Mouse (Mus musculus) hindbrain, postnatal 0 days (tissue): Measurements from ENCODE around the gene Myl4. TPM values are rescaled to one million over a fixed set of nuclear protein-coding genes. Genes with fewer than 3 reads are reported as not detected.
A peak's percentile ranks its signal among the peaks of the same experiment; 100 is the strongest.

Experiments used
- ATAC-seq: fragments of 200-750 bp; cut with Nextera tagmentation; 2 replicates; pipeline ENCODE4 v1.8.0; 2017; ENCODE audit warnings: mild to moderate bottlenecking, moderate TSS enrichment, moderate library complexity
- DNase-seq: peaks from one replicate; pipeline ENCODE4 v3.0.0-alpha.2; 2015; ENCODE audit warnings: low spot score
- H3K27ac ChIP-seq: fragments of 300-500 bp; sonication (generic); 2 replicates; pipeline ENCODE4 v1.5.1; 2014; ENCODE audit warnings: mild to moderate bottlenecking
- H3K27me3 ChIP-seq: fragments of 300-500 bp; sonication (generic); 2 replicates; pipeline ENCODE4 v1.6.1; 2014; ENCODE audit warnings: low read length, mixed read lengths; ENCODE audit not compliant: insufficient read depth
- H3K36me3 ChIP-seq: fragments of 300-500 bp; sonication (generic); 2 replicates; pipeline ENCODE4 v1.6.1; 2014; ENCODE audit warnings: low read length, mixed read lengths; ENCODE audit not compliant: insufficient read depth
- H3K4me1 ChIP-seq: fragments of 300-500 bp; sonication (generic); 2 replicates; pipeline ENCODE4 v1.6.1; 2014; ENCODE audit warnings: antibody characterized with exemption, low read length, mixed read lengths; ENCODE audit not compliant: insufficient read depth
- H3K4me2 ChIP-seq: fragments of 300-500 bp; sonication (generic); 2 replicates; pipeline ENCODE4 v1.6.1; 2014; ENCODE audit warnings: low read depth, mild to moderate bottlenecking, low read length, moderate library complexity, mixed read lengths
- H3K4me3 ChIP-seq: fragments of 300-500 bp; sonication (generic); 2 replicates; pipeline ENCODE4 v1.5.1; 2014; ENCODE audit warnings: low read length
- H3K9ac ChIP-seq: fragments of 300-500 bp; sonication (generic); replicated peaks from 2 replicates; pipeline ENCODE4 v1.6.1; 2014; ENCODE audit warnings: mild to moderate bottlenecking, low read length, moderate library complexity, mixed read lengths
- H3K9me3 ChIP-seq: fragments of 300-500 bp; sonication (generic); 2 replicates; pipeline ENCODE4 v1.6.1; 2016; ENCODE audit warnings: low read length, mixed read lengths
- CTCF ChIP-seq: IDR thresholded peaks from 2 replicates; pipeline ENCODE4 v1.5.1; 2016; ENCODE audit warnings: antibody characterized with exemption, control low read depth, low read depth
- whole genome bisulfite sequencing: fragments of 180-500 bp; shearing (Covaris S2); extraction: QIAGEN DNeasy Blood & Tissue Kit; methylation state at CpG from one replicate; pipeline ENCODE4 v1.1.7; 2014; 5-methylcytosine and 5-hydroxymethylcytosine counted together
- polyA plus RNA-seq: library from polyadenylated mRNA; unstranded; fragments of >200 nt; fragmentation: Nextera tagmentation; extraction: Ambion mirVana; gene quantifications from 2 replicates; pipeline ENCODE4 v1.2.1, GENCODE M21; 2015
- total RNA-seq: library from RNA; depleted of rRNA; stranded (reverse); fragments of >200 nt; gene quantifications from 2 replicates; pipeline ENCODE4 v1.2.3, GENCODE M21; 2014

Gene Myl4
- total and polyA plus RNA-seq, 2 experiments from 2014 or later = 1.2 to 5.6 TPM

GRCm38 (mm10) chr11:104582630-104583364 lies 32.3 kb downstream of the Myl4 start:
- Histone ChIP-seq H3K4me3 (no peak overlapping the region), H3K27ac (no peak overlapping the region), H3K9me3 (no peaks in the 10 kb centered on the region), H3K27me3 (no peaks in the 10 kb centered on the region), H3K9ac (no peak overlapping the region), H3K4me1 (no peaks in the 10 kb centered on the region; the same call in 1 of the 2 replicates), H3K36me3 (no peaks in the 10 kb centered on the region), H3K4me2 (no peak overlapping the region)
- ATAC-seq (no peak), DNase-seq (no peak)
- no peak for TF ChIP-seq CTCF
- WGBS = 51% methylated on average over 13 of the region's 13 CpGs

DNA sequence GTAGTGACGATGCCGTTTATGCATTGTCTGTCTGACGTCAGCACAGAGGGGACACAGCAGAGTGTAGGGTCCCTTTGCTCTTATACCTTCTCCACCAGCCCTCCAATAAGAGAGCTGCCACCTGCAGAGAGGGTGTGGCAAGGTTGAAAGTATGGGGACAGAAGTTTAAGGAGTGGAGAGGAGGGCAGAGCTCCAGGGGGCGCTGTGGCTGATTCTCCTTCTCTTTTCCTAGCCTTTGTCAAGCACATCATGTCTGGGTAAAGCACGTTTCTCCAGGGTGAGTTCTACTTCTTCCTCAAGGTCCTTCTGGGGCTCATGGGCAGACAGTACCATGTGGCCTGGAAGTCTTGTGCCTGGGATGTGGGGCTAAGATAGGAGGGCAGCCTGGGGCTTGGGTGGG lies 35.0 kb downstream of the Myl4 start:
- H3K4me1 ChIP-seq = no peaks in the 10 kb centered on the region; the same call in 1 of the 2 replicates
- no peak overlapping the region for H3K9ac ChIP-seq
- 75% methylated on average over 5 of the region's 5 CpGs for WGBS
- ATAC-seq = no peak
- no peak overlapping the region for H3K4me3 ChIP-seq
- no peaks in the 10 kb centered on the region for H3K36me3 ChIP-seq
- no peak overlapping the region for H3K27ac ChIP-seq
- H3K9me3 ChIP-seq = no peaks in the 10 kb centered on the region
- no peaks in the 10 kb centered on the region for H3K27me3 ChIP-seq
- no peak overlapping the region for H3K4me2 ChIP-seq
- no peak for TF ChIP-seq CTCF
- DNase-seq = no peak

DNA sequence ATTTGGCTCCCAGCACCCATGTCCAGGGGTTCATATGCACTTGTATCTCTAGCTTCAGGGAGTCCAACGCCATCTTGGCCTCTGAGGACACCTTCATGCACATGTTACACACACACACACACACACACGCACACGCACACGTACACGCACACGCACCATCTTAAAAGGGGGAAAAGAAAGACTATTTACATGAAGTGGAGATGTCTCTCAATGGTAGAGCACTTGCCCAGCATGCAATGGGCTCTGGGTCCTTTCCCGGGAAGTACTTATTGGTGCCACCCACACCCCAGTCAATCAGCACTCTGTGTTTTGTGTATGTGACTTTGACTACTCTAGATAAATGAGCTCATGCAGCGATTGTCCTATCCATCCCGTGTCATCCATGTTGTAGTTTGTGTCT lies 37.4 kb downstream of the Myl4 start:
- Histone ChIP-seq H3K27me3 (no peaks in the 10 kb centered on the region), H3K9me3 (no peaks in the 10 kb centered on the region), H3K9ac (no peak overlapping the region), H3K27ac (no peak overlapping the region), H3K4me1 (no peaks in the 10 kb centered on the region), H3K36me3 (no peaks in the 10 kb centered on the region), H3K4me2 (no peak overlapping the region), H3K4me3 (no peak overlapping the region)
- 97% methylated on average over 9 of the region's 9 CpGs for WGBS
- TF ChIP-seq CTCF = no peak
- no peak for DNase-seq
- no peak for ATAC-seq

GRCm38 (mm10) chr11:104588513-104588912 lies 38.0 kb downstream of the Myl4 start:
- Histone ChIP-seq H3K4me3 (no peak overlapping the region), H3K4me2 (no peak overlapping the region), H3K36me3 (no peaks in the 10 kb centered on the region), H3K9me3 (no peaks in the 10 kb centered on the region), H3K27ac (no peak overlapping the region), H3K4me1 (no peaks in the 10 kb centered on the region), H3K27me3 (no peaks in the 10 kb centered on the region), H3K9ac (no peak overlapping the region)
- no peak for TF ChIP-seq CTCF
- 88% methylated on average over 2 of the region's 2 CpGs for WGBS
- ATAC-seq = no peak
- no peak for DNase-seq

- H3K27me3 ChIP-seq = no peaks in the 10 kb centered on the region
- H3K27ac ChIP-seq = no peak overlapping the region
- no peaks in the 10 kb centered on the region for H3K9me3 ChIP-seq
- ATAC-seq (no peak), DNase-seq (no peak)
- WGBS = 89% methylated on average over 1 of the region's 1 CpGs
- no peak overlapping the region for H3K4me2 ChIP-seq
- no peak for TF ChIP-seq CTCF
- H3K4me1 ChIP-seq = no peaks in the 10 kb centered on the region
- H3K36me3 ChIP-seq = no peaks in the 10 kb centered on the region
- H3K9ac ChIP-seq = no peak overlapping the region
- no peak overlapping the region for H3K4me3 ChIP-seq
These were observed 39.1 kb downstream of the Myl4 start for GRCm38 (mm10) chr11:104589570-104589969.

DNA sequence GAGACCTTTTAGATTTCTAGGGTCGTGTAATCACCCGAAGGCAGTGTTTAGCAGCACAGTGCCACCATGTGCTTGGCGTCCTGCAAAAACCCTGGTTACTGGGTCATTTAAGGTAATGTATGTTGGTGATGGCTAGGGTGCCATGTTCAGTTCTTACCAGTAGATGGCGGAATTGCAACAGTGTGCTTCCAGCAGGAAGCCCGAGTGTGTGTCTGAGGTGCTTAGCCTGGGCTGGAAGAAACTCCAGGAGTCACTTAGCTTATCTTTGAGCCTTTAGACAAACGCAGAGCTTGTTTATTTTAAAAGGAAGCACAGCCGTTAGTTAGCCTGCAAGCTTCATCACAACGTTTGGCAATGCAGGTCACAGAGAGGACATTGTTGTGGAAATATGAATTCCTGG lies 39.7 kb downstream of the Myl4 start:
- no peak overlapping the region for H3K4me3 ChIP-seq
- no peaks in the 10 kb centered on the region for H3K27me3 ChIP-seq
- H3K9me3 ChIP-seq = no peaks in the 10 kb centered on the region
- H3K4me2 ChIP-seq = no peak overlapping the region
- ATAC-seq = peak; percentile 86
- DNase-seq = peak; percentile 94
- peak; percentile 98 for TF ChIP-seq CTCF
- H3K36me3 ChIP-seq = no peaks in the 10 kb centered on the region
- no peak overlapping the region for H3K9ac ChIP-seq
- H3K4me1 ChIP-seq = no peaks in the 10 kb centered on the region
- WGBS = 3% methylated on average over 8 of the region's 8 CpGs
- no peak overlapping the region for H3K27ac ChIP-seq

- Histone ChIP-seq H3K27ac (no peak overlapping the region), H3K9me3 (no peaks in the 10 kb centered on the region), H3K4me1 (no peaks in the 10 kb centered on the region), H3K4me2 (no peak overlapping the region), H3K9ac (no peak overlapping the region), H3K36me3 (no peaks in the 10 kb centered on the region), H3K4me3 (no peak overlapping the region), H3K27me3 (no peaks in the 10 kb centered on the region)
- ATAC-seq (no peak), DNase-seq (no peak)
- 77% methylated on average over 13 of the region's 13 CpGs for WGBS
- TF ChIP-seq CTCF = no peak
These were observed 41.8 kb downstream of the Myl4 start for GRCm38 (mm10) chr11:104592066-104592835.
